Mouse (Mus musculus) midbrain, embryonic 10.5 days (tissue): Measurements from ENCODE around the gene Atp6v1a. TPM values are rescaled to one million over a fixed set of nuclear protein-coding genes. Genes with fewer than 3 reads are reported as not detected.

Source experiments
- polyA plus RNA-seq: library from polyadenylated mRNA; unstranded; fragments of >200 nt; fragmentation: Nextera tagmentation; extraction: Ambion mirVana; gene quantifications from 2 replicates; pipeline ENCODE4 v1.2.1, GENCODE M21; 2016

Atp6v1a gene
- polyA plus RNA-seq, 1 experiment from 2014 or later, result 43.3 TPM

Other genes with a start within 250 kb of the Atp6v1a start
- 15.7 and 19.3 TPM in 2 replicates for gene Ccdc191, start 249.9 kb downstream of the Atp6v1a start, polyA plus RNA-seq
- gene Qtrt2, start 212.9 kb downstream of the Atp6v1a start, polyA plus RNA-seq, result 32.2 and 32.5 TPM in 2 replicates
- 0.17 and 0.40 TPM in 2 replicates for gene Zdhhc23, start 159.9 kb downstream of the Atp6v1a start, polyA plus RNA-seq
- gene Gramd1c, start 76.4 kb downstream of the Atp6v1a start, polyA plus RNA-seq, result 2.9 and 3.3 TPM in 2 replicates
- 129 and 143 TPM in 2 replicates for gene Naa50, start 125 bp upstream of the Atp6v1a start, polyA plus RNA-seq
- 1.7 and 2.3 TPM in 2 replicates for gene Usf3, start 33.5 kb upstream of the Atp6v1a start, polyA plus RNA-seq
- 0.05 and 0.10 TPM in 2 replicates for gene Sidt1, start 193.5 kb upstream of the Atp6v1a start, polyA plus RNA-seq
- gene Spice1, start 207.4 kb upstream of the Atp6v1a start, polyA plus RNA-seq, result 34.1 and 35.8 TPM in 2 replicates